In genomic region chr5:115429359-115430186, GRCm38 (mm10) we compare ENCODE assay signal across 8 mouse cellular contexts. TPM values are rescaled to one million over a fixed set of nuclear protein-coding genes. Genes with fewer than 3 reads are reported as not detected.
DNase-seq lines count a peak whose midpoint lies in the region; ATAC-seq lines count a peak whose summit lies in the region.

Msi1 (plus strand) TSS chr5:115429599.

- intact Hi-C loops in left cerebral cortex, postnatal 36 days (cut with DNase I) = no loop called here

- H3K4me2 ChIP-seq in forebrain, embryonic 16.5 days (ENCODE audit: low read length) = peak within 1 kb of the TSS; percentile 92
- H3K4me2 ChIP-seq in neural tube, embryonic 13.5 days = peak within 1 kb of the TSS; percentile 93

- peaks cover 55% of the 10 kb centered on the region for H3K4me1 ChIP-seq in forebrain, embryonic 16.5 days (replicated peaks; ENCODE audit: control insufficient read depth, insufficient read depth, low read length)
- H3K4me1 ChIP-seq in neural tube, embryonic 13.5 days (replicated peaks) = peaks cover 62% of the 10 kb centered on the region

- H3K9me3 ChIP-seq in forebrain, embryonic 16.5 days (ENCODE audit: control insufficient read depth, low read length) = no peaks in the 10 kb centered on the region
- no peaks in the 10 kb centered on the region for H3K9me3 ChIP-seq in neural tube, embryonic 13.5 days

- peak; percentile 54 to 64 for DNase-seq in cerebellum, postnatal 25 days
- DNase-seq in cerebellum, adult 9-10 months = no peak
- DNase-seq in ovary, postnatal 10 days (ENCODE audit: low spot score) = peak; percentile 33
- DNase-seq in ovary, adult 18-20 months (ENCODE audit: low spot score) = no peak
- peak in 1 of 2 experiments; percentile 48 for DNase-seq in left cerebral cortex, postnatal 36 days (ENCODE audit: low spot score in 2 of 2)
- no peak for DNase-seq in gastrocnemius, adult 8-10 months (ENCODE audit: low spot score in 2 of 2)

- H3K36me3 ChIP-seq in forebrain, embryonic 16.5 days (ENCODE audit: control insufficient read depth, insufficient read depth) = peaks cover 2% of the 10 kb centered on the region; the same call in 1 of the 2 replicates
- H3K36me3 ChIP-seq in neural tube, embryonic 13.5 days = peaks cover 17% of the 10 kb centered on the region; the same call in 1 of the 2 replicates

- no peaks in the 10 kb centered on the region for H3K27me3 ChIP-seq in forebrain, embryonic 16.5 days (replicated peaks; ENCODE audit: control insufficient read depth, insufficient read depth, low read length)
- no peaks in the 10 kb centered on the region for H3K27me3 ChIP-seq in neural tube, embryonic 13.5 days

- peak within 1 kb of the TSS; percentile 97 for H3K4me3 ChIP-seq in forebrain, embryonic 16.5 days (replicated peaks; ENCODE audit: low read length)
- peak within 1 kb of the TSS; percentile 97 for H3K4me3 ChIP-seq in neural tube, embryonic 13.5 days

- ATAC-seq in forebrain, embryonic 16.5 days = peak; percentile 76
- ATAC-seq in neural tube, embryonic 13.5 days (ENCODE audit: low read depth) = peak; percentile 62

- 1% methylated on average over 69 of the region's 117 CpGs for WGBS in forebrain, embryonic 16.5 days
- 2% methylated on average over 27 of the region's 117 CpGs for WGBS in neural tube, embryonic 13.5 days

- peak within 1 kb of the TSS; percentile 100 for H3K9ac ChIP-seq in forebrain, embryonic 16.5 days (replicated peaks; ENCODE audit: low read depth, low read length)
- peak within 1 kb of the TSS; percentile 100 for H3K9ac ChIP-seq in neural tube, embryonic 13.5 days

- H3K27ac ChIP-seq in forebrain, embryonic 16.5 days (ENCODE audit: low read length) = peak within 1 kb of the TSS; percentile 93
- peak within 1 kb of the TSS; percentile 100 for H3K27ac ChIP-seq in neural tube, embryonic 13.5 days (replicated peaks)

RNA-seq across cellular contexts. Expression of gene Msi1, which starts in this region (rescaled TPM):
- 53.9 and 62.2 TPM in 2 replicates for polyA plus RNA-seq in forebrain, embryonic 16.5 days (2015; fragmentation: Nextera tagmentation; extraction: Ambion mirVana)
- total RNA-seq in left cerebral cortex, postnatal 36 days (2021) = 10 to 100 TPM; 46.9 to 51.3 TPM
- 66.5 and 66.7 TPM in 2 replicates for polyA plus RNA-seq in neural tube, embryonic 13.5 days (2015; fragmentation: Nextera tagmentation; extraction: Ambion mirVana)
- under 1 TPM in 2 of 4 experiments, not detected in 2; 0.19 to 0.27 TPM for total RNA-seq in gastrocnemius, adult 8-10 months (2022)

Comparison
In these comparisons a context has a peak if more than half of its experiments do, and no peak if none do; other contexts are left out.
1. RNA of gene Msi1 (total RNA-seq): 46.9 to 51.3 TPM in left cerebral cortex, postnatal 36 days; 0.19 to 0.27 TPM in gastrocnemius, adult 8-10 months; every median in the first group is over 10 times any median in the second.
2. DNase-seq: peak in cerebellum, postnatal 25 days (2 of 2) and ovary, postnatal 10 days (single experiment); none in cerebellum, adult 9-10 months (single experiment), ovary, adult 18-20 months (single experiment) and gastrocnemius, adult 8-10 months (0 of 2).